Mouse (Mus musculus): Measurements from ENCODE around the gene Rnf144b.

- TF ChIP-seq EP300 (IDR thresholded peaks at IDR 0.05; ENCODE audit: insufficient read depth, low read depth, low read length) = no peak
- no peak for TF ChIP-seq POLR2A (IDR thresholded peaks at IDR 0.05; ENCODE audit: insufficient read depth, low read depth, low read length)
Observed at GRCm38 (mm10) chr13:47077367-47077766, 45.1 kb upstream of the Rnf144b start.

Measured in heart, adult 2 months (tissue).